ENCODE assay signal across 19 mouse cellular contexts in genomic region chr7:118363587-118364233, GRCm38 (mm10).
DNase-seq lines count a peak whose midpoint lies in the region; ATAC-seq lines count a peak whose summit lies in the region.
"Had no signal": no experiment of that assay in that cellular context is flagged by ENCODE, and none has a peak within 500 bp of the region (broad histone marks: within the 10 kb centered on the region; RNA-seq: fewer than 3 reads in every experiment).

No protein-coding gene starts in this region.

- no peaks in the 10 kb centered on the region for H3K36me3 ChIP-seq in stomach, embryonic 16.5 days (ENCODE audit: control insufficient read depth, insufficient read depth, low read length)
- H3K36me3 ChIP-seq: embryonic facial prominence, embryonic 15.5 days; heart, embryonic 10.5 days; hindbrain, embryonic 12.5 days; intestine, embryonic 15.5 days; limb, embryonic 15.5 days; liver, embryonic 15.5 days; midbrain, embryonic 13.5 days; neural tube, embryonic 12.5 days had no signal

- no peak overlapping the region for H3K4me3 ChIP-seq in stomach, embryonic 16.5 days (replicated peaks; ENCODE audit: low read length)
- H3K4me3 ChIP-seq: embryonic facial prominence, embryonic 15.5 days; heart, embryonic 10.5 days; hindbrain, embryonic 12.5 days; intestine, embryonic 15.5 days; limb, embryonic 15.5 days; liver, embryonic 15.5 days; midbrain, embryonic 13.5 days; neural tube, embryonic 12.5 days had no signal

- DNase-seq in kidney, adult 11 months, result peak; percentile 49
- DNase-seq in kidney, adult 8-10 months, result peak; percentile 15 to 41
- DNase-seq in kidney, postnatal 14 days, result peak; percentile 47
- DNase-seq in embryo, embryonic 10 days (ENCODE audit: low spot score), result no peak
- no peak for DNase-seq in cerebellum, postnatal 4 days (ENCODE audit: low spot score in 2 of 2)
- DNase-seq in right cerebral cortex, postnatal 36 days (ENCODE audit: low spot score in 2 of 2), result no peak
- DNase-seq: adrenal gland, adult 2 months; cerebellum, adult 9-10 months; embryo, embryonic 11 days; right cerebral cortex, postnatal 14 days had no signal

- H3K4me1 ChIP-seq in stomach, embryonic 16.5 days (ENCODE audit: control insufficient read depth, insufficient read depth, low read length), result no peaks in the 10 kb centered on the region
- H3K4me1 ChIP-seq: heart, embryonic 10.5 days; intestine, embryonic 15.5 days; liver, embryonic 15.5 days had no signal

- no peaks in the 10 kb centered on the region for H3K27me3 ChIP-seq in stomach, embryonic 16.5 days (ENCODE audit: control insufficient read depth, insufficient read depth, low read length)
- H3K27me3 ChIP-seq: embryonic facial prominence, embryonic 15.5 days; hindbrain, embryonic 12.5 days; intestine, embryonic 15.5 days; limb, embryonic 15.5 days; liver, embryonic 15.5 days; midbrain, embryonic 13.5 days; neural tube, embryonic 12.5 days had no signal

- peak overlapping the region; percentile 53 for H3K27ac ChIP-seq in stomach, embryonic 16.5 days (ENCODE audit: low read length)
- H3K27ac ChIP-seq: embryonic facial prominence, embryonic 15.5 days; heart, embryonic 10.5 days; hindbrain, embryonic 12.5 days; intestine, embryonic 15.5 days; limb, embryonic 15.5 days; liver, embryonic 15.5 days; midbrain, embryonic 13.5 days; neural tube, embryonic 12.5 days had no signal

- H3K4me2 ChIP-seq in stomach, embryonic 16.5 days (ENCODE audit: low read depth, low read length), result no peak overlapping the region
- H3K4me2 ChIP-seq: embryonic facial prominence, embryonic 15.5 days; hindbrain, embryonic 12.5 days; intestine, embryonic 15.5 days; limb, embryonic 15.5 days; liver, embryonic 15.5 days; midbrain, embryonic 13.5 days; neural tube, embryonic 12.5 days had no signal

- no peaks in the 10 kb centered on the region for H3K9me3 ChIP-seq in stomach, embryonic 16.5 days (replicated peaks; ENCODE audit: control insufficient read depth, low read length)
- H3K9me3 ChIP-seq: embryonic facial prominence, embryonic 15.5 days; heart, embryonic 10.5 days; hindbrain, embryonic 12.5 days; intestine, embryonic 15.5 days; limb, embryonic 15.5 days; liver, embryonic 15.5 days; midbrain, embryonic 13.5 days; neural tube, embryonic 12.5 days had no signal

- peak; percentile 87 for ATAC-seq in stomach, embryonic 16.5 days (ENCODE audit: insufficient read depth, low FRiP score)
- ATAC-seq: intestine, embryonic 15.5 days; midbrain, embryonic 13.5 days had no signal

- H3K9ac ChIP-seq in stomach, embryonic 16.5 days (ENCODE audit: low read length), result no peak overlapping the region
- H3K9ac ChIP-seq: embryonic facial prominence, embryonic 15.5 days; hindbrain, embryonic 12.5 days; intestine, embryonic 15.5 days; limb, embryonic 15.5 days; liver, embryonic 15.5 days; midbrain, embryonic 13.5 days; neural tube, embryonic 12.5 days had no signal

- WGBS in stomach, embryonic 16.5 days, result 62% methylated on average over 6 of the region's 6 CpGs

Comparison
In these comparisons a context has a peak if more than half of its experiments do, and no peak if none do; other contexts are left out.
1. DNase-seq: peak in kidney, adult 11 months (single experiment), kidney, adult 8-10 months (2 of 2) and kidney, postnatal 14 days (single experiment); none in embryo, embryonic 10 days (single experiment), cerebellum, postnatal 4 days (0 of 2) and right cerebral cortex, postnatal 36 days (0 of 2).